Mouse (Mus musculus) ES-CJ7 (cell line): ENCODE measurements around the gene Selenop.
A peak's percentile ranks its signal among the peaks of the same experiment; 100 is the strongest.
"Not testable (repeated sequence)": the region's sequence is repeated elsewhere in the genome, so short reads cannot be mapped to it uniquely, and the experiment has no call there.

Experiments
- DNase-seq: peaks from one replicate; pipeline ENCODE4 v3.0.0; 2011; ENCODE audit warnings: low read depth, low spot score

The Selenop gene

GRCm38 (mm10) chr15:3268247-3268646 is at the start of gene Selenop:
TSS of gene Selenop (plus strand) at chr15:3268547.
- no peak for DNase-seq

GRCm38 (mm10) chr15:3218668-3219067 is 49.7 kb upstream of the Selenop start:
- DNase-seq = not testable (repeated sequence)

- DNase-seq = no peak
These were observed 45.4 kb upstream of the Selenop start for GRCm38 (mm10) chr15:3222803-3223437.

GRCm38 (mm10) chr15:3226573-3226972 is 41.8 kb upstream of the Selenop start:
- no peak for DNase-seq

GRCm38 (mm10) chr15:3228185-3228584 is 40.2 kb upstream of the Selenop start:
- DNase-seq = no peak

GRCm38 (mm10) chr15:3228990-3229389 is 39.4 kb upstream of the Selenop start:
- no peak for DNase-seq

- no peak for DNase-seq
These were observed 37.3 kb upstream of the Selenop start for GRCm38 (mm10) chr15:3231004-3231403.

- DNase-seq = no peak
These were observed 36.0 kb upstream of the Selenop start for GRCm38 (mm10) chr15:3232168-3232835.

- no peak for DNase-seq
These were observed 34.4 kb upstream of the Selenop start for GRCm38 (mm10) chr15:3233837-3234551.

GRCm38 (mm10) chr15:3236338-3236737 is 32.0 kb upstream of the Selenop start:
- DNase-seq = no peak

GRCm38 (mm10) chr15:3237963-3238362 is 30.4 kb upstream of the Selenop start:
- DNase-seq = no peak

GRCm38 (mm10) chr15:3245036-3245435 is 23.3 kb upstream of the Selenop start:
- DNase-seq = not testable (repeated sequence)

GRCm38 (mm10) chr15:3250620-3251019 is 17.7 kb upstream of the Selenop start:
- DNase-seq = no peak

GRCm38 (mm10) chr15:3251031-3251717 is 17.2 kb upstream of the Selenop start:
- DNase-seq = no peak

GRCm38 (mm10) chr15:3251718-3252067 is 16.7 kb upstream of the Selenop start:
- DNase-seq = no peak

GRCm38 (mm10) chr15:3259025-3259424 is 9.3 kb upstream of the Selenop start:
- DNase-seq = no peak

- no peak for DNase-seq
These were observed 8.0 kb upstream of the Selenop start for GRCm38 (mm10) chr15:3260309-3260708.

- no peak for DNase-seq
These were observed 5.5 kb upstream of the Selenop start for GRCm38 (mm10) chr15:3262883-3263282.

- DNase-seq = no peak
These were observed 4.1 kb upstream of the Selenop start for GRCm38 (mm10) chr15:3264293-3264692.

- no peak for DNase-seq
These were observed 3.5 kb upstream of the Selenop start for GRCm38 (mm10) chr15:3264828-3265227.

GRCm38 (mm10) chr15:3269496-3269895 is 1.1 kb downstream of the Selenop start:
- DNase-seq = no peak

GRCm38 (mm10) chr15:3269996-3270645 is 1.8 kb downstream of the Selenop start:
- peak; percentile 13 for DNase-seq
